Mouse (Mus musculus) adrenal gland, postnatal 10 days (tissue): ENCODE measurements around the gene Tnfrsf11a. TPM values are rescaled to one million over a fixed set of nuclear protein-coding genes. Genes with fewer than 3 reads are reported as not detected.
"Not testable (repeated sequence)": the region's sequence is repeated elsewhere in the genome, so short reads cannot be mapped to it uniquely, and the experiment has no call there.

Experiments
- DNase-seq: peaks from one replicate; pipeline ENCODE4 v3.0.0; 2021; ENCODE audit warnings: mixed read lengths
- long read RNA-seq, 2 experiments: library from polyadenylated mRNA; stranded (forward); transcript quantifications; one replicate each; pipeline ENCODE4 v2.0.0; 2021
- total RNA-seq, 2 experiments: library from RNA; stranded (reverse); gene quantifications; 2 replicates each; pipeline ENCODE4 v1.2.3; 2021

Gene Tnfrsf11a
- total RNA-seq = 1 to 10 TPM; 2.9 to 3.3 TPM
- long read RNA-seq, experiment 1, full-length matches to known transcripts = 1 of 2 reads
- long read RNA-seq, experiment 1, partial matches to known transcripts = 0 of 2 reads
- long read RNA-seq, experiment 1, other reads (novel, unspliced or antisense) = 1 of 2 reads
- long read RNA-seq, experiment 2, full-length matches to known transcripts = 1 of 1 reads
- long read RNA-seq, experiment 2, partial matches to known transcripts = 0 of 1 reads
- long read RNA-seq, experiment 2, other reads (novel, unspliced or antisense) = 0 of 1 reads

DNA sequence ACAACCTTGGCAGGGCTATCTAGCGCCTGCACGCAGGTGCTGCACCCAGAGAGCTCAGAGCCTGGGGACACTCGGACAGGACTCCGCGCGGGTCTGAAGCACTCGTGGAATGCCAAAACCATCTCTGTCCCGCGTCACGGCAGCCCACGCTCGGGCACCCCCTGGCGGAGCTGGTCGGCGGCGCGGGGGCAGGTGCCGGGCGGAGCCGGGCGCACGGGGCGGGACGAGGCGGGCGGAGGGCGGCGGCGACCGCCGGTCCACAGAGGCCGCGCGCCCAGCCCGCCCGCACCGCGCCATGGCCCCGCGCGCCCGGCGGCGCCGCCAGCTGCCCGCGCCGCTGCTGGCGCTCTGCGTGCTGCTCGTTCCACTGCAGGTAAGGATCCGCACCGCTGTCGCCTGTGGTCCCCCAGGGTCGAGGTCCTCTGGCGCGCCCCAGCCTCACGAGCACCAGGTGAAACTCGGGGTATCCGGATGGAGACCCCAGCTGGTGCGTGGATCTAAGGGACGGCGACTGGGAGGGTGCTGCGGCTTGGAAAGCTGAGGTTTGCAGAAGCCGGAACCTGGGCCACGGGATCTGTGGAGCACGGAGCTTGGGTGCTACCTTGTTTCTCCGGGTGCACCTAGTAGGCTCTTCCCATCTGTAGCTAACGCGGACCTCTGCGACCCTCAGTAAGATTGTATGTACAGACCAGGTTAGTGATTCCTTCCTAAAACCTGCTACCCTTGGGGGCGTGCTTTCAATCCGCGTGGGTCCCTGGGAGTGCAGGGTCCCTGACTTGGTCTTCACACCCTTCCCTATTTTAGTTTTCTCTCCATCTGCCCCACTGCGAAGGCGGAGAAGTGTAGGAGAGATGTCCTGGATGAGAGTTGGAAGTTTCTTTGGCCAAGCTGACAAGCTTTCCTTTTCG is at the start of gene Tnfrsf11a:
TSS of gene Tnfrsf11a (plus strand) at position 262 of the 908 bp plus-strand sequence.
- DNase-seq = peak; percentile 81

DNA sequence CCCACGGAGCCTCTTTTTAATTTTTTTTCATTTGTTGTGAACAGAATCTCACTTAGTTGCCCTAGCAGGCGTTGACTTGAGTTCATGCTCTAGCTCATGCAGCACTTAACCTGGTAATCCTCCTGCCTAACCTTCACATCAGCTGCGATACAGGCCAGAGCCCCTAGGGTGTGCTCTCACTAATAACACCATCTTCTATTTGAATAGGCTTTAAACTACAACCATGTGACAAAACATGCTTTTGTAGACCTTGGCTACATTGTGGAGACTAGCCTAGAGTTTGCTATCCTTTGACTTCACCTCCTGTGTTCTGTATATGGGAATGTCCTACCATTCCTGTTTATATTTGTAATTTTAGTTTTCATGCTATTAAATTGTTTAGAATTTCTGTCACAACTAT is 45.2 kb upstream of the Tnfrsf11a start:
- no peak for DNase-seq

DNA sequence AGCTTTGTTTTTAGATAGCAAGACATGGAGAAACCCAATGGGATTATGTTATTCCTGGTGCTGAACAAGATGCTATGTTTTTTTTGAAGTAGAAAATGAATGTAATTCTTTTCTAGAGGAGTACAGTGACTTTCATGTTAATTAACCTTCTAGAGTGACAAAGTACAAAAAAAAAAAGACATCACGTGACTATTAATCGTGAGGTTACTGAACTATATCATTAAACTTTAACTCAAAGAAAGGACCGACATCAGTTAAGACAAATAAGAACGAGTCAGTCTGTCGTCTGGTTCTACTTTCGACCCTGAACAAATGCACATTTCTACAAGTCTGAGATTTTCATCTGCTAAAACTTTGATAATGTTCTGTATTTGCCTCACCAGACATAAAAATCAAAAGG is 42.2 kb upstream of the Tnfrsf11a start:
- DNase-seq = no peak

DNA sequence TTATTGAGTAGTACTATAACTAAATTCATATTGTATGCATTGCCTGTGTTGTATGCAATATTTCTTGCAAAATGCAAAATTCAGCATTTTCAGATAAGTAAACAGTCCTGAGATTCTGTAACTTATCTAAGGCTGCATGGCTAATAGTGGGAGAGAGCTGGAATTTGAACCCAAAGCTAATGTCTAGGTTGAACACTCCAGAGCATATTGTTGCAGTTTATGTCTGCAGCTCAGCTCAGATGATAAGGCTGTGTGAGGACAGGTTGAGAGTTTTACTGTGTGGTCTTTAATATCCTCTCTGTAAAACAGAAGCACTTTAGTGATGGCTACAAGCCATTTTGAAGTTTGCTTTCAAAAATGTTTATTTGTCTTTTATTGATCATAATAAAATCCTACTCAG is 41.0 kb upstream of the Tnfrsf11a start:
- DNase-seq = no peak

DNA sequence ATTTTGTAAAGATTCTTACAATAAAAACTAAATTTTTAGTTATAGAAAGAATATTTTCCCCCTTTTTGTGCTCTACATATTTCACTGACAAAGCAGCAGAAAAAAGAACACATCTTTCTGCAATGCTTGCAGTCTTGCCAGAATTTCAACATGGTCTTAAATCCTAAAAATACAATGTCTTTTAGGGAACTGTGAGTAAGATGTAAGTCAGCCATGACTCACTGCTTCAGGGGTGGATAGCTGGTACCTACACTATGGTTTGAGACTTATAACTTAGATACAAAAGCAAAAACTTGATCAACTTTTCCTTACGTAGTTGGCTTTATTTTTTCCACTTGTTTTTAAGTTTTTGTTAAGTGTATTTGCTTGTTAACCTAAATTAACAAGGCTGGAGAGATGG is 38.0 kb upstream of the Tnfrsf11a start:
- DNase-seq = no peak

DNA sequence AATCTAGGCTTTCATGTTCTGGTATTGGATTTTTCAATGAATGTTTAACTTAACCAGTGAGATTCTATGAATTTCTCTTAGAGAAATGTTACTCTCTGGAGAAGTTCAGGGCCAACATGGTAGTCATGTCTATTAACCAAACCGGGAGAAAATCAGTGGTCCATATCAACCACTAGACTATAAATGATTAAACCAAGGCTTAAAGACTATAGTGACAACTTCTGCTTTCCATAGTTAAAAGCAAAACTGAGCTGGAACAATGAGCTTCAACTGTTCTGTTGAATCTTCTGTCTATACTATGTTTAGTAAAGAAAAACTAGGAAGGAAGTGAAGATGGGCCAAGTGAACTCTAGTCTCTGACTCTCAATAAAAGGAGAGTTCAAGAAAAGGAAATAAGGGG is 34.1 kb upstream of the Tnfrsf11a start:
- no peak for DNase-seq

DNA sequence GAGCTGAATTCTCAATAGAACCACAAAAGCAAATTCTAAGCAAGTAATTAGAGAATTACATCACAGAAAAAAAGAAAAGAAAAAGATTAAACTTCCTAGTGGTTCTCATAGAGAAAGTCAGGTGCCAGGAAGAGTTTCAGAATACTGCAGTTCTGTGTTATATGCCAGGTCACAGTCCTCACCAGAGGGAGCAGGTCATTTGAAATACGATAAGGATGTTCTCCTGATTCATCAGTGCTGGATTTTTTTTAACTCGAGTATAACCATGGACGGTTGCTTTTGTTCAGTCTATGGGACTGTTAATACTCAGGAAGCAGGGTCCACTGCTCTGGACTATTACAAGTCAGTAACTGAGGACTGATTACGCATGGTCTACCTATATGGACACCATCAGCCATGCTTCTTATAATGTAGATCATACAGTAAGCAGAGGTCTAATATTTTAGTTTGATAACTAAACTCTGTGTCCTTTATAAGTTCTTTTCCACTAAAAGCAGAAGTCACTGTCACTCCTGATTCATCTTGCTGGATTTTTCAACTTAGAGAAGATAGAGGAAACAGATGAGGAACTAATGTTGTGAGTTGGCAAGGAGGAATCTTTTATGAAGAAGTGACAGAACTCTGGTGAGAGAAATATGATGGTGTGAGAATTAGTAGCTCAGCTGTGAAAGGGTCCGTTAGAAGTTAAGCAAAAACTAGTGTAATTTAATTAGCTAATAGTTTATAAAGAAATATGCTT is 33.5 kb upstream of the Tnfrsf11a start:
- DNase-seq = no peak

DNA sequence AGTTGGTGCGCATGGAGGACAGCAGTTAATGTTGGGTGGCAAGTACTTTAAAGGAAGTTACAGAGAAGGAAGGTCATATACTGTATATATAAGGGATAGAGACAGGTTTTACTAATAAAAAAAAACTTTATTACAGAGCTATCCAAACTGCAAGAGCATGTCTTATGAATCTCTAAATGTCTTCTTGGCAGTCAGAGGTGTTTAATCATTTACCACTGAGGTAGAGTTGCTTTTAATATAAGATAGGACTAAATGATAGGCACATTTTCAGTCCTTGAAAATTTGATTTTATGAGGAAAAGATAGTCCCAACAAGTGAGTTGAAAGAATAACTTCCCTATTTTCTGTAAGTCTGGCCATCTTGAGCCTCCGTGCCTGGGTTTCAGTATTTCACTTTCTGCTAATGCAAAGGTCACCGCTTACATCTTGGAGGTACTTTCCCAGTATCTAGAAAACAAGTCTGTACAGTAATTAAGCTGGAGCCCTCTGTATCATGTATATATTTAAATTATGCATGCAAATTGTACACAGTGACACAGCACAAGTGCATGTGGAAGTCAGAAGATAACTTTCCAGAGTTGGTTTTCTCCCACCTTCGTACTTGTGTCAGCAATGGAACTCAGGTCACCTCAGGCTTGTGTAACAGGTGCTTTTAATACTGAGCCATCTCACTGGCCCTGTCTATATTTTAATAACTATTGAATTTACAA is 32.3 kb upstream of the Tnfrsf11a start:
- DNase-seq = no peak

DNA sequence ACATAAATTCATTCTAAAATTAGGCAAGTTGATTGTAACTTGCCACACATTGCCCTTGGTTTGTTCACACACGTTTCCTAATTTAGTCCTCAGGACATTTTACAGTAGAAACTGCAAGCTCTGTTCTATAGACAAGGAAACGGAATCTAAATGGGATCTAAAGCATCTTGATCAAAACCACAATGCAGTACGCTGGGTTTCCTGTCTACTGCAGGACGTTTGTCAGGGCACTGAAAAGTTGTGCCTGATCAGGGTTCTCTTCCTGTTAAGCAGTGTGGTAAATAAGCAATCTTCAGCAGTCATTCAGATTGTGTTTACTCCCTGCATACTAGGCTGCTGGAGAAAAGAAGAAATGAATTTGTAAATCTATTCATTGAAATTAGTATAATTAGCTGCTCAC is 28.3 kb upstream of the Tnfrsf11a start:
- DNase-seq = no peak

DNA sequence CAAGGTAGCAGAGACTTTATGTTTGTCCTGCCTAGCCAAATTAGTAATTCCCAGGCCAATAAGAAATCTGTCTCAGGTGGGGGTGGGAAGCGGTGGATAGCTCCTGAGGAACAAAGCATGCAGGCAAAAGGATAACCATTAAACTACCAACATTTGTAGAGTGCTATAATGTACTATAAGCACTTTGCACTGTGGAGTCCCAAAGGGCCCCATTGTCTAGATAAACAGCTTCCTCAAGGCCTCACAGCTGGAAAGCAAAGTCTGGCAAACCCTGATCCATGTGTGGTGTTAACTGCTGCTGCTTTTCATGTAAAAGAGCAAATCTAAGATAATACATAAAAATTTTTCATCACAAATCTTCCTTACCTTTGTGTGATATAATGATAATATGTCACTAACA is 27.6 kb upstream of the Tnfrsf11a start:
- no peak for DNase-seq

DNA sequence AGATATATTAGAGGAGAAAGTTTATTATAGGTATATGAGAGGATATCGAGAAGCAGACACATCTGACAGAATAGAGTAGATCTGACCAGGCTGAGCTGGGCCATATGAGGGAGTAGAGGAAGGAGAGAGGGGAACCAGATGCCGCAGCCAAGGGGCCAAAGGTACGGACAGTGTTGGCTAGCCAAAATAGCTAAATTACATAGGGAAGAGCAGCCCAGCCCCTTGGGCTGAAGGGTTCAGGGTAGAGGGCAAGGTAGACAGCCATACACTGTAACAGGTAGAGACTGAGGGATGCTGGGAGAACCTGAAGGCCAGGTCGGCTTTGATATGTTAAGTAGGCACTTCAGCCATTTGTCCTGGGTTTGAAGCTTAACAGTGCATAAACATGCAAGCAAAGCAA is 21.7 kb upstream of the Tnfrsf11a start:
- no peak for DNase-seq

DNA sequence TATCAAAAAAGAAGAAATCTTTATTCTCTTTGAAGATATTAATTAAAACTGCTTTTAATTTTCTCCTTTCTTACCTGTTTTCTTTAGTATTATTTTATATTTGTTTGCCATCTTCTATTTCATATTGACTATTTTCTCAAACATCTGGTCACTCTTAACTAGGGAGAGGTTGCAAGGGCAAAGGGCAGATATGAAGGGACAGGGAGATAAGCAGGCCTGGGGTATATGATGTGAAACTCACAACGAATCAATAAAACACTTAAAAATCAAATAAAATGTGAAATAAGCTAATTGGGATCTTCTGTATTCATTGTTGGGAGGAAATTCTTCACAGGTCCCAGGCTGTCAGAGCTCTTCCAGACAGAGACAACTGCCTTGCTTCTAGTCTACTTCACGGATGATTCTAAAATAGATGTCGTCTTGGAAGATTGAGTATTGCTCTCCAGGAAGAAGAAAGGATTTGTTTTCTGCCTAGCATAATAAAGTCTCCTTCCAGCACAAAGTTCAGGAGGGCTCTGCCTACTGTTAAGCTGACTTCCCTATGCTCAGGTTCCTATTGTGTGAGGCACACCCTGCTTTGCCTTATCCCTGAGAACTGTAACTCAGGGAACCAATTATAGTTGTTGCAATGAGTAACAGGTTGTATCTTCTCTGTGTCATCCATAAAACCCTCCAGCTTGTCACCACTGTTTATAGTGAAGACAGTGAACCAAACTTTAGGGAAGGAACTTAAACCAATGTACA is 20.9 kb upstream of the Tnfrsf11a start:
- DNase-seq = no peak

DNA sequence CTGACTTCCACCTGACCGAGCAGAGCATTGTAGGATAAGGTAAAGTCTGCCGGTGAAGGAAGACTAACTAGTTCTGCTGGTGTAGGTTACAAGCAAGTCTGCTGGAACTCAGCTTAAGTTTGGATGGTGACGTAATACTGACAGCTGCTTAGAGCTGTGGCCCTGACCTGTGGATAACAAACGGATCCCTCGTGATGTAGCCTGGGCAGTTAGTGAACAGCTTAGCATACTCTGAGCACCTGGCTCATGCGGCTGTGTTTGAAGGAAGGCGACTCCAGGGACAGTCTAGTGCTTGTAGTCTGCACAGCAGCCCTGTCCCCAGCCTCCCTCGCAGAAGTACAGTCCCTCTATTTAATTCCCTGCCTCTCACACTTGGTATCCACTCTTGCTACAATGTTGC is 14.9 kb upstream of the Tnfrsf11a start:
- no peak for DNase-seq

DNA sequence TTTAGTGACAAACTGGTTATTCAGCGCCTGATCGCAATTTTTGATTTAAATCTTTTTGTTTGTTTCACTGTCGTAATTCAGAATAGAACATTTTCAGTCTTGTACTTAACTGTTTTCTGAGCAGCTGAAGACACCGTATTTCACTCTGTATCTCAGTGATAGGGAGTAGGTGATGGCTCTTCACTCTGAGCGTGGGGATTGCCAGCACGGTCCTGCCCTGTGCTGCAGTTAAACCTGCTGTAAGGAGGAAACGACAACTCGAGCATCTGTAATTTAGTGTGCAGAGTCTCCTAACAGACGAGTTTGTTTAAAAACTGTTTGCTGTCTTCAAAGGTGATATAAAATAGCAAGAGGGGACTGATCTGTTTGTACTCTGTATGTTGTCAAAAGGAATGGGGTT is 14.4 kb upstream of the Tnfrsf11a start:
- not testable (repeated sequence) for DNase-seq

DNA sequence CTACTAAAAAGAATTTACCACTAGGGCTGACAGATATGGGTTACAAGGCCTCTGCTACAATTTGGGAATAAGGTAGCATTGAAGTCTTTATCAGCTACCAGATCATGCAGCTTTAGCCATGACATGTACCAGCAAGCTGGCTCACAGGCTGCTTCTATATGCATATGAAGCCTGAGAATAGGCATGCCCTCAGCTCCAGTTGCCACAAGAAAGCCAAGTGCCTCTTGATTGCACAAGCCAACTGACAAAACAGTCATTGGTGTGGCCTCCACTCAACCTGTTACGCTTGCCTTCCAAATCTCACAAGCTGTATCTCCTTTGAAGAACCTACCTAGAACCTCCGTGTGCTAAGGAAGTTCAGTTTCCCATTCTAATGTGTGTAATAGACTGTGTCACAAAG is 12.1 kb upstream of the Tnfrsf11a start:
- no peak for DNase-seq

DNA sequence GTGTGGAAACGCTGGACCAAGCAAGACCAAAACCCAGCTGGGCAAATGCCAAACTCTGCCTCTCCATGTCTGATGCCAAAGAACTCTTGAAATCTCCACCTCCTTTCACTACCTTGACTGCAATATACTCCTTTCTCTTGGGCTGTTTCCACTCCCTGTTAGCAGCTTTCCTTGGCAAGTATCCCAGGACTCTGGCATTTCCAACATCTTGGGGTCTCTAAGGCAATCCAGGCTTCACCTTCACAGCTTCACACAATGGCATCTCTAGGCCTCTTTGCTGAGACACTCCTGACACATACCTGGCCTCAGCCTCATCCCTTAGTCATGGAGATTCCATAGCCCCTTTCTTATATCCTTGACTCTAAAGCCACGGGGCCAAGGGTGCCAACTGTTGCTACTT is 9.8 kb upstream of the Tnfrsf11a start:
- DNase-seq = no peak

DNA sequence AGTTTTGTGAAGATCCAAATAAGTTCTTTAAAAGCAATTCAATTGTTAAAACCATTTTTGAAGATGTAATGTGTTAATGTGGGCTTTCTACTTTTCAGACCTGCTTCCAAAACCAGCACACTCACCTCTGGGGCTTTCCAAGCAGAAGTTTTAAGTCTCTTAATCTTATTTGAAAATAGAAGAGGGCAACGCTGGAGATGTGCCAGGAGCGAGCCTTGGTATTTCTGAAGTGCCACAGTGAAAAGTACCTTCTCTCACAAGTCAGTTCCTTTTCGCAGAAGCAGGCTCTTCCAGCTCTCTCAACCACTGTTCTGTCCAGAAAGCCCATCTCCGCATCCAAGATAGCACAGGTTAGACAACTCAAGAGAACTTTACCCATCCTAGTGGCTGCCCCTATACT is 4.1 kb upstream of the Tnfrsf11a start:
- no peak for DNase-seq

DNA sequence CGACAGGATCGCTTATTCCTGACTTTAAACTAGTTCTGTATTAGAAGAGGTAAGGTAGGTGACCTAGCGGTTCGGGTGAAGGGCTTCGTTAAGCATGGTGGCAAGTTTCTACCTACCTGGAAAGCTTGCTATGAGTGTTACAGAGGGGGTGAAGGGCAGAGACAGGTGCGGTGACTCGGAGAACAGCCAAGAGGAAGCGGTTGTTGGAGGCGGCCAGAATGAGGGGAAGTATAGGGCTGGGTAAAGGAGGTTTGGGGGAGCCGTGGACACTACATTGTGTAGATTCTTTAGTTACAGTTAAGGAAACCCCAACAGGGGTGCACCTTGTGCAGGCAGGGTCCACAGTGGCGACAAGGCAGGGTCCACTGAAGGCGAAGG is 450 bp upstream of the Tnfrsf11a start:
- DNase-seq = no peak

DNA sequence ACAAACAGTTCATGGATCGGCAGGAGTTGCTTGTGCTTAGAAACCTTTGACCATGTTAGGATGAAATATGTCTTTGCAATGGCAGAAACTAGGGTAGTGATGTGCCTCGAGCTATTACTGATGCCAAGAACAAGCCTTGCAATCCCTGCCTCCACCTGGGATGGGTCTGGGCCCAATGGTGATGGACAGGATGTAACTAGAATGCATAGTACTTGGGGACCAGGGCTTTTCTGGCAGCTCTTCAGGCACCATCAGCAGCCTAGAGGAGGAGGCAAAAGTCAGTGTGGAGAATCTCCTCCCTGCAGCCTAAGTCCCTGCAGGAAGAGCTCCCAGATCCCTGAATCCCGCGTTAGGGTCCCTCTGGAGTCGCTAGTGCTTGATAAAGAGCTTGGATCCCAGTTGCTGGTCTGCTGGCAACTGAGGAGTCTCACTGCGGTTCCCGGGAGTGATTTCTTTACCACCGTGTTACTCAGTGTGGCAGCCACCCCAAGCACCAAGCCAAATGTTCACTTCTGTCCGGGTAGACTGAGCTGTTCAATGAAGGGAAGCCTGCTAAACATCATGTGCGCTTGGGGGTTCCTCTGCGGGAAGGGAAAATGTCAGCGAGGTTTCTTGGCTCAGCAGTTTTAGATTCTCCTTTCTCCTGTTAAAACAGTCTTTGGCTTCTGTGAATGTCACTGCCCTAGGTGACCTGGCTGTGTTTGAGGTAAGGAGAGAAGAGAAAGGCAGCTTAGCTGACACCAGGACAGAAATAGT is 1.1 kb downstream of the Tnfrsf11a start:
- peak; percentile 7 for DNase-seq

DNA sequence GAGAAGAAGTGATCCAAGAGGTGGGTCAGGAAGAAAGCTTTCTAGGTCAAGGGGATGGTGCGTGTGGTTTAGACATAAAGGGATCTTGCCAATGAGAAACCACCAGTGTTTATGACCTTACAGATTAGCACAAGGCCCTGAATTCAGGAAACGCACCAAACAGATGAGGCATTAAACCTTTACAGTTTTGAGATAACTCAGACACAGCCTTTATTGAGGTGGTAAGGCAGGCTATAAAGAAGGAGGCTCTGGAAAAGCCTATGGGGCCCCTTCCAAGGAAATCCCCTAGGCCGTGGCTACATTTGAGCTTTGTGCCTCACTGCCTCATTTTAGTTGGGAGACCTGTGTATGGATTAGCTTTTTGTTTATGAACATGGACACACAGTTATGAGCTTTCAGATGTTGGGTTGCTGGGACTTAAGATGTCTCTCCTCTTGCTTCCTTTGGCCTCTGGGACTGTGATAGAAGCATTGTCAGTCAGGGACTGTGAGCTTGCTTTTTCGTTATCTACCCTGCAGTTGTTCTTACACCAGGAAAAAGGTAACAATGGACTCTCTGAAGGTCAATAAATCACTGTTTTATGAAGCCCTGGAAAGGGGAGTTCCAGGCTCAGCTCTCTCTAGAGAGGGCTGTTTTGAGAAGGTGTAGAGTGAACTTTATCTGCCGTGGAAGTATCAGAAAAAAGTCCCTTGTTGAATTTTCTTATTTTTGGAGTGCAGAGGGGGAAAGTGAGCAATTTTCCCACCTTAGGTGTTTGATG is 3.9 kb downstream of the Tnfrsf11a start:
- DNase-seq = no peak
